Mouse (Mus musculus): ENCODE measurements around the gene Gm11492. TPM values are rescaled to one million over a fixed set of nuclear protein-coding genes. Genes with fewer than 3 reads are reported as not detected.

Gm11492 gene
- polyA plus RNA-seq, 1 experiment from 2014 or later = not detected

DNA sequence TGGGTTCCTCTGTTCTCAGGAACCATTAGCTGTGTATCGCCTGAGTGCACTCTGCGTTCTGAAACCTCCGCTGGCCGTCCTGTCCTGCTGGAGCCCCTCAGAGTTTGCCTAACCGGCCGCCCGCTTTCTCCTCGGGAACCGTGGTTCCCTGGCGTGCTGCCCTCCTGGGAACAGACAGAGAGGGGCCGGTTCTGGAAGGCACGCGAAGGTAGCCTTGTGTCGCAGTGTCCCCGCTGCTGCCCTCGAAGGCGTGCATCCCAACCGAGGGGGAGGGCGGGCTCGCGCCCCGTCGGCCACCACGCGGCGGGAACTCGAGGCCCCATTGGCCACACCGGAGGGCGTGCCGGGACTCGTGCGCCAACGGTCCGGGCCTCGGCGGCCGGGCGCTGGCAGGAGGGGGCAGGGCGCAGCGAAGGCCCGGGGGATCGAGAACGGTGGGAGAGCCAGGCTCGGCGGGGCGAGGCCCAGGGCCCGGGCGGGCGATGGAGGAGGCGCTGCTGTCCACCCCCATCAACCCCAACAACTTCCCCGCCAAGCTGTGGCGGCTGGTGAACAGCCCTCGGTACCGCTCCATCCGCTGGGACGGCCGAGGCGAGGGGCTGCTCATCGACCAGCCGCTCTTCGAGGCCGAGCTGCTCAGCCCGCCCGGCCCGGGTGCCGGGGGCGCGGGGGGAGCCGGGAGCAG is 50.5 kb downstream of the Gm11492 start, which contains the start of gene Hsf5:
Hsf5 (plus strand) TSS at position 375 of the 685 bp plus-strand sequence.
- H3K27me3 ChIP-seq (replicated peaks; ENCODE audit: low read depth, poor library complexity, severe bottlenecking) = no peaks in the 10 kb centered on the region
- DNase-seq (ENCODE audit: low spot score) = no peak
- peaks cover 92% of the 10 kb centered on the region for H3K36me3 ChIP-seq (replicated peaks)

GRCm38 (mm10) chr11:87617606-87618005 is 51.2 kb downstream of the Gm11492 start:
- Histone ChIP-seq H3K36me3 (replicated peaks) (peaks cover 90% of the 10 kb centered on the region), H3K27ac (replicated peaks) (no peak overlapping the region), H3K4me3 (no peak overlapping the region), H3K9me3 (peaks cover 11% of the 10 kb centered on the region), H3K4me1 (no peaks in the 10 kb centered on the region), H3K27me3 (replicated peaks; ENCODE audit: low read depth, poor library complexity, severe bottlenecking) (no peaks in the 10 kb centered on the region)
- no peak for DNase-seq (ENCODE audit: low spot score)
- WGBS = 95% methylated on average over 32 of the region's 32 CpGs

More for the DNA sequence above, 50.5 kb downstream of the Gm11492 start, which contains the start of gene Hsf5:
- H3K4me3 ChIP-seq = no peak within 1 kb of the TSS
- no peaks in the 10 kb centered on the region for H3K4me1 ChIP-seq
- H3K27ac ChIP-seq (replicated peaks) = no peak within 1 kb of the TSS
- 90% methylated on average over 69 of the region's 69 CpGs for WGBS
- peaks cover 11% of the 10 kb centered on the region for H3K9me3 ChIP-seq

Other genes starting within 250 kb of the Gm11492 start
- 2.9 and 3.2 TPM in 2 replicates for gene Ppm1e, start 207.6 kb upstream of the Gm11492 start, polyA plus RNA-seq (2016; fragmentation: Nextera tagmentation; extraction: Ambion mirVana)
- 11.5 and 11.9 TPM in 2 replicates for gene Rad51c, start 161.7 kb upstream of the Gm11492 start, polyA plus RNA-seq (2016; fragmentation: Nextera tagmentation; extraction: Ambion mirVana)
- gene Tex14, start 161.6 kb upstream of the Gm11492 start, polyA plus RNA-seq (2016; fragmentation: Nextera tagmentation; extraction: Ambion mirVana) = 0.50 TPM in 1 of 2 replicates, not detected in the other
- gene Sept4, start 2.2 kb downstream of the Gm11492 start, polyA plus RNA-seq (2016; fragmentation: Nextera tagmentation; extraction: Ambion mirVana) = 4.1 and 6.1 TPM in 2 replicates
- 71.1 and 79.2 TPM in 2 replicates for gene Mtmr4, start 25.5 kb downstream of the Gm11492 start, polyA plus RNA-seq (2016; fragmentation: Nextera tagmentation; extraction: Ambion mirVana)
- 0.27 and 0.41 TPM in 2 replicates for gene Hsf5, start 50.5 kb downstream of the Gm11492 start, polyA plus RNA-seq (2016; fragmentation: Nextera tagmentation; extraction: Ambion mirVana)
- 3.2 and 3.3 TPM in 2 replicates for gene Rnf43, start 96.1 kb downstream of the Gm11492 start, polyA plus RNA-seq (2016; fragmentation: Nextera tagmentation; extraction: Ambion mirVana)
- 184 and 185 TPM in 2 replicates for gene Supt4a, start 170.9 kb downstream of the Gm11492 start, polyA plus RNA-seq (2016; fragmentation: Nextera tagmentation; extraction: Ambion mirVana)
- 4.0 and 7.0 TPM in 2 replicates for gene Tspoap1, start 193.9 kb downstream of the Gm11492 start, polyA plus RNA-seq (2016; fragmentation: Nextera tagmentation; extraction: Ambion mirVana)
- 5.2 and 6.3 TPM in 2 replicates for gene Mpo, start 226.9 kb downstream of the Gm11492 start, polyA plus RNA-seq (2016; fragmentation: Nextera tagmentation; extraction: Ambion mirVana)